Mouse (Mus musculus): ENCODE results near the gene Gm20388.

- TF ChIP-seq CHD2 (IDR thresholded peaks at IDR 0.05; ENCODE audit: low read depth, low read length) (no peak), ZNF384 (IDR thresholded peaks at IDR 0.05; ENCODE audit: low read depth, low read length) (no peak), ZC3H11A (IDR thresholded peaks at IDR 0.05; ENCODE audit: borderline replicate concordance, low read depth, low read length) (no peak)
Observed at GRCm38 (mm10) chr8:121889317-121889716, 1978.7 kb downstream of the Gm20388 start.
